Mouse (Mus musculus) A20 (cell line): ENCODE data around the gene Cers5.
"Not testable (repeated sequence)": the region's sequence is repeated elsewhere in the genome, so short reads cannot be mapped to it uniquely, and the experiment has no call there.

Experiments
- DNase-seq: peaks from one replicate; pipeline ENCODE4 v3.0.0-alpha.2; 2011; ENCODE audit warnings: low read depth, low spot score

Gene Cers5

DNA sequence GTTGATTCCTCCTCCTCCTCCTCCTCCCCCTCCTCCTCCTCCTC lies at the start of gene Cers5:
Cers5 (minus strand) TSS at position 5 of the 44 bp plus-strand sequence.
- not testable (repeated sequence) for DNase-seq

DNA sequence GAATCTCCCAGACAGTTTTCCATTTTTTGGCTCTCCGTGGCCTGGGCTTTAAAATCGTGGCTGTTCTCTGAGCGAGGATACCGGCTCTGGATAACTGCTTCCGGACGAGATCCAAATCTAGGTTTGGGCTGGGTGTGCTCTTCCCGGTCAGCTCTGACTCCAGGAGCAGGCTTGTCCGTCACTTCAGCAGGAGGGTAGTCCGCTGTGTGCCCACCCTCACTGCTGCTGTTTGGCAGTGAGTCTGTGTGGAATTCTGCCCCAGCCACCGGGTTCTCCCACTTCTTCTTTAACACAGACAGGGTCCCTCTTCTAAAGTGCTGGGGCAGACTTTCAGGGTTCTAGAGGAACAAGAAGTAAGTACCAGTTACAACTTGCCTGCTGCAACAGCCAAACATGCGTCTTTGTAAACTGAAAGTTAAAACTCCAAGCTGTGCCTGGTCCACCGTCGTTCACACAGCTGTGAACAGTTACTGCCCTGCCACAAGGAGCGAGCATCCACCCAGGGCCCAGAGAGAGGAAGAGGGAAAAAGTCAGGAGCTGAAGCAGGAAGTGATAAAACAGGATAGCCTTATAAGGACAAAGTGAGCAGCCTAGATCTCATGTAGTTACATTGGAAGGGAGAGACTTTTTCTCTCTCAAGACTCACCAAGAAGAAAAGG lies 47.1 kb upstream of the Cers5 start:
- DNase-seq = peak; percentile 69

DNA sequence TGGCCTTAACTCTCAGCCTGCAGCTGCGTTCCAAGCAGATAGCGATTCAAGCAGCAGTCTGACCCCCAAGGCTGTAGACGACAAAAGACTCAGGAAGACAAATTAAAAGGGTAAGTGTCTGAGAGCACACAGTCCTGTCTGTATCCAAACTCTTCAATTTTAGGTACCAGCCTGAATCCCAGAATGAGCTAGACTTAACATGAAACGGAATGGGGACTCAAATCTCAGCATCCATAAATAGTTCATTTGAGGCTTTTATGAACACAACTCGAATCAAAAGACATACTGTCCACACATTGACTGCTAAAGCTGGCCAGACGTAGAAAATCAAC lies 46.4 kb upstream of the Cers5 start:
- DNase-seq = no peak

DNA sequence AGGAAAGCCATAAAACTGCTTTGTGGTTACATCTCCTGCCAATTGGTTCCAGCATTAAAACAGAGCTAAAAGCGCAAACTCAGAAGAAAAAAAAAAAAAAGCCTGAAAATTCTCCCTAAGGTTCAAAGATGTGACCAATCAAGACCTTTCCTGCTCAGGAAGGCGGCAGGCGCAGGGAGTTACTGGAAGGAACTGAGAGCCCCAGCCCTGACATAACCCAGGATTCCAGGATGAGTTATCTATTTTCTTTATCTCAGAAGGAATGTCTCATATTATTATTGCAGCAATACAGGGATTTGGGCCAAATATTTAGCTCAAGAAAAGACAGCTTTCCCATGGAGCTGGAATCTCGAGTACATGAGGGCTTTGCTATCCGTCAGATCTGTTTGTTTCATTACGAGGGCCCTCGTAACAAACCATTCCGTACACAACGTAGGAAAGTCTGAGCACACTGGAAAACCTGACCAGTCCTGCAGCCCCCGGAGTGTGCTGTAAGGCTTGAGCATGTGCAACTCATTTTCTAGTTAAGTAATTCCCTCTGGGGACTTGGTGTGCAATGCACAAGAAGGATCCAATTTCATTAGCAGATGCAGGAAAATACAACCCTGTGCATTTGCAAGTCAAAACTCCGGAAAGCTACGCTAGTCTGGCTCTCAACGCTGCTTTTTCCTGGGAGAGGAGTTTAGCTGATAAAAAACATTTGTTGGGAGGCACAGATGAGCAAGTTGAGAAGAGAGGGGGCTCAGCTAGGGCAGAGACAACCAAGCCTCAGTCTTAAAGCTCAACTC lies 45.8 kb upstream of the Cers5 start:
- peak; percentile 55 for DNase-seq

DNA sequence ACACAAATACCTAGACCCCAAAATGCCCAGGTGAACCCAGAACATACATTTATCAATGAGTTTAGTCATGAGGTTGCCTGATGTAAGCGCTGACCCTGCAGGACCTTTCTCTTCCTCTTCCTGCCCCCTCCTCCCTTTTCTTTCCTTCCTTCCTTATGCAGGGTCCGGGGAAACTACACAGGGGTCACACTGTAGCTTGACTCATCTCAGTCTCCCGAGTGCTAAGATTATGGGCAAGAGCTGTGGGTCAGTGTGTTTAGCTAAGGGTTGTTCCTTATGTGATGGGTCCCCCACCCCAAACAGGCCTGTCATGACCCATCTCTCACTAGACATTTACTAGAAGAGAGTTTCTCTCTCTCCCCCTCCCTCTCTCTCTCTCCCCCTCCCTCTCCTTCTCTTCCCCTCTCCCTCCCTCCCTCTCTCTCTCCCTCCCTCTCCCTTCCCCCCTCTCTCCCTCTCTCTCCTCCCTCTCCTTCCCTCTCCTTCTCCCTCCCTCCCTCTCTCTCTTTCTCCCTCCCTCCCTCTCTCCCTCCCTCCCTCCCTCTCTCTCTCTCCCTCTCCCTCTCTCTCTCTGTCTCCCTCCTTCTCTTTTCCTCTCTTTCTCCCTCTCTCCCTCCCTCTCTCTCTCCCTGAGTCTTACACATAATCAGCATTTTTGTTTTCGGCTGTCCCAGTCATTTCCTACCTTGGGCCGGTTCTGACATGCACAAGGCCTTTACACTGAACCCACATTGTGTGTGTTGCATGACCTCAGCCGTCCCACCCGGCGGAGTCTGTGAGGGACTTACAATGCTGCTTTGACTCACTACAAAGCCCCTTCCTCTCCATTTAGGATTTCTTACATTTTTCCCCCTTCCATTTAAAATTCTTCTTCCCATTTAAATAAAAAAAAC lies 44.9 kb upstream of the Cers5 start:
- DNase-seq = no peak

DNA sequence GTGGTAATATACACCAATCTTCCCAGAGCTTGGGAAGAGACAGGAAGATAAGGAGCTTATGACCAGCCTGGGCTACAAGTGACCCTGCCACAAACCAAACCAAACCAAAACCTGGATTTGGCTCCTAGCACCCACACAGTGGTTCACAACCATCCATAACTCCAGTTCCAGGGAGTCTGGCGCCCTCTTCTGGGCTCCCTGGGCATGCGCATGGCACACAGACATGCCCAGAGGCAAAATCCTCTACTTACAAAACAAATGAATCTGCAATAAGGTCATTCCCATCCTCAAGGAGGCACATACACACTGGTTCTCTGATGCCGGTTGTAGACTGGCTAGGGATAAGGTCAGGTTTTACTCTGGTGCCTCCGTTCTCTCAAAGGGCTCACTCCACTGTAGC lies 43.3 kb upstream of the Cers5 start:
- DNase-seq = no peak

DNA sequence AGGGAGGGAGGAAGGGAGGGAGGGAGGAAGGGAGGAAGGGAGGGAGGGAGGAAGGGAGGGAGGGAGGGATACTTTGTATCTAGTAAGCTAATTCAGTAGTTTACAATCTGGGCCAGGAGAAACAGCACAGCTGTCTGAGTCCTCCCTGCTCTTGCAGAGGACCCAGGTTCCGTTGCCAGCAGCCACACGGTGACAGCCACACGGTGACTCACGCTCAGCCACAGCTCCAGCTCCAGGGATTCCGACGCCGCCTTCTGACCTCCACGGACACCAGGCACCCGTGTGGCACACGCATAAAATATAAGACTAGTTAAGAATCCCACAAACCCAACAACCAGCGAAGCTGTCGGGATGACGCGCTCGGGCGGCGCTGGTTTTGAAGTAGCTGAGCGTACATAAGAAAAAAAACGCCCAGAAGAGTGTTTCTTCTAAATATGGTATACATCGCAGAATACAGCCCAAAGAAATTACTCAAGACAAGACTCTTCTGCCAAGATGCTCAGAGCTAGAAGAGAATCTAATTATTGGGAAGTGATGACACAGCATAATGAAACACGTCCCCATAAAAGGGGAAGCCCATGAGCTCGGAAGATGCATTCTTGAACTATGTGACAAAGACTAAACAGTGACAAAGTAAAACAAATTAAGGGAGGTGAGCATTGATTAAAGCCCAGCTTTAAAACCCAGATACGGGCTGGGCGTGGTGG lies 42.0 kb upstream of the Cers5 start:
- peak; percentile 32 for DNase-seq

DNA sequence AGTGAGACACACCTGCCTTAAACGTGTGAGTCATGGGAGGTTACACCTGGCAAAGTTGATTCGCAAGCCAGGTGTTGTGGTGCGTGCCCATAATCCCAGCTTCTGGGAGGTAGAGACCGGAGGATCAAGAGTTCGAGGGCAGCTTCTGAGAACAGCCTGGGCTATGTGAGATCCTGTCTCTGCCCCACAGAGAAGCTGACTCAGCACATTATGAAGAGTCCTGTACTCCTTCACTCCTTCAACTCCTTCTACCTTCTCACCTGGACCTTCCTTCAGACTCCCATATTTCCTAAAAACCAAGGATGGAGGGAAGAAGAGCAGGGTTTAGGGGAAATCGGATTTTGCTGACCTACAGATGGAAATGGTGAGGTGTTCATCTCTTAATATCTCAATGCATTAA lies 41.0 kb upstream of the Cers5 start:
- DNase-seq = no peak

DNA sequence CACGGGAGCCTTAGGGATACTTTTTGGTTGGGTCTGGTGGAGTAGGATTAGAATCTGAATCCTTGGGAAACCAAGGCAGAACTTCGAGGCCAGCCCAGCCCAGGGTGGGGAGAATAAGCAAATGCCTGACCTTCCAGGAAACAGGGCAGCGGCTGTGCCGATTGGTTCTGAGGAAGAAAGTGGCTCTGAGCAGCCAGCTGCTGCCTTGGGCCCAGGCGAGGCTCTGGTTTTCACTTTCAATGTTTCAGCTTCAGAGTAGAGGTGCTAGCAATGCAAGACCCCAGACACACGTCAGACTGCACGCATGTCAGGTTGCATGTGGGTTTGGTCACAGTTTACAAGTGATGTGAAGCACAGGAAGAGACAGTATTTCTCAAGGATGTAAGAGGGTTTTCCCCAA lies 39.4 kb upstream of the Cers5 start:
- DNase-seq = peak; percentile 72

DNA sequence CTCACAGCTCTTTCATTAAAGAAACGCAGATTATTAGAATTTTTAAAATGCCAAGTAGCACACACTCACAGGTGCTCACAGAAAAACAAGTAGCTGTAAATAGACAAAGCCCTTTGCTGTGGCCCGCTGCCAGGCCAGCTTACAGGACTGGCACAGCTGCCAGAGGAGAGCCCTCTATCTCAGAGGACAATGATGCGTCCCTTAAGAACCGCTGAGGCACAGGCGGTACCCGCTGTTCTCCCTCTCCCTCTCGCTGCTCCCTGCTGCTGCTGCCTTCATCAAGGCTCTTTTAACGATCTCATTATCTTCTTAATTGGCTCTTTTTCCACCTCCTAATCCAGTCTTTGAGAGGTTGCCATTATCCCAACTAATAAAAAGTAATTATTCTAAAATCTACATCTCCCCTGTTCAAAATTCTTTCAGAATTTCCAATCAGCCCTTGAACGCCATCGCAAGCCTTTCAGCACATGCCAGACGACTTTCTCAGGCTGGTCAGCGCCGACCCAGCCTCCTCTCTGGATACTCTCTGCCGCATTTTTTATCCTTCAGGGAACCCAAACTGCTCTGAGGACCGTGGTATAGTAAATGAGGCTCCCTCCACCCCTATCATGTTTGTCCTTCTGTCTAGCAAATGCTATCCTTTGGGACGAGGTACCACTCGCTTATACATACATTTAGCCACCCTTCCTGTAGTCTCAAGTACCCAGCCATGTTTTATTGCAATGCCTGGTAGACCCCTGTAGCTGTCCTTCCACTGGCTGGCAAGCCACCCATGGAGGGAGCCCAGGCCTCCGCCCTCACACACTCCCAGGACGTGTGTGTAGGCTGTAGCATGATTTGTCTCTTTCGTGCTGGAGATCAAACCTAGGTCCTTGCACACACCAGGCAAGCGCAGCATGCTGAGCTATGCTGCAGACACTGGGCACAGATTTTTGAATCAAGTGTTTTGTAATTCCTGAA lies 35.4 kb upstream of the Cers5 start:
- DNase-seq = no peak

DNA sequence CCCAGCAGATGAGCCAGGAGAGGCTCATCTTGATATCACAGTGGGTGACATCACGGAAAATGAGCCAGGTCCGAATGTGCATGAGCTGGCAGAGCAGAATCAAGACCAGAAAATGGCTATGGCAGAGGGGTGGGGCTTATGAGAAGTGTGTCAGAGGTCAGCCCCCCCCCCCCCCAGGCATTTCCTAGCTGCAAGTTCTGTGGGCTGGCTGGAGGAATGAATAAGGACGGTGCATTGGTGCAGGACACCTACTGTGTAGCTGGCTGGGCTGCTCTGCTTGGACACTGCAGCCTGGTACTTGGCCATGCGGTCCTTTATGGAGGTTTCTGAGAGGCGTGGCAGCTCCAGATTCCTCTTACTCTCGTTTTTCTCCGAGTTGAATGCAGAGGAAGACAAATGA lies 33.5 kb upstream of the Cers5 start:
- peak; percentile 24 for DNase-seq

DNA sequence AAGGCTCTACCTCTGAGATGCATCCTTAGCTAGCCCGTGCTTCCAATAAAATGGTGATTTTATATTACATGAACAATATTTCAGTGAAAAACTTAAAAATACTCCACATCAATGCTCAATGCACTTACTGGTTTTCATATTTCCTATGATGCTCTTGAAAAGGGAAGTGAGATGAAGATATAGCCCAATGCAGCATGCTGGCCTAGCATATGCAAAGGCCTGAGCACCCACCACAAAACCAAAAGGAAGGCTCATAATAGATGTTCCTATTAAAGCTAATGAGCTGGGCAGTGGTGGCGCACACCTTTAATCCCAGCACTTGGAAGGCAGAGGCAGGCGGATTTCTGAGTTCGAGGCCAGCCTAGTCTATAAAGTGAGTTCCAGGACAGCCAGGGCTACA lies 33.0 kb upstream of the Cers5 start:
- peak; percentile 56 for DNase-seq

DNA sequence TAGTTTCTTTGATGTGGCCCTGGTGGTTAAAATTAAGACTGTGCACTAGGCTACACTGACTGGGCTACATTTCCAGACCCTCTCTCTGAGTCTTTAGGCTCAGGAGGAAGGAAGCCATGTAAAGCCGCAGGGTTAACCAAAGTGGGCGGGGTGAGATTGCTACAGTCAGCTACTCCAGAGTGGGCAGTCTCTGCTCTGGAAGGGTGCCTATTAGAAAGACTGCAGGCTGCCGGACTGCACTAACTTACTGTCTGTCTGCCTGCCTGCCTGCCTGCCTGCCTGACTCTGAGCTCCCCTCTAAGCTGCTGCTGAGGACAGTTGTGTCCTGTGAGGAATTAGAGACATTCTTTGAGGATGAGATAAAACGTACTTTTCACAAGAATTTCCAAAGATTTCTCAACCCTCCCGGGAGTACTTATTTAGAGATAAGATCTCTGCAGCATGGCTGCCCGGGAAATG lies 30.5 kb upstream of the Cers5 start:
- DNase-seq = no peak

DNA sequence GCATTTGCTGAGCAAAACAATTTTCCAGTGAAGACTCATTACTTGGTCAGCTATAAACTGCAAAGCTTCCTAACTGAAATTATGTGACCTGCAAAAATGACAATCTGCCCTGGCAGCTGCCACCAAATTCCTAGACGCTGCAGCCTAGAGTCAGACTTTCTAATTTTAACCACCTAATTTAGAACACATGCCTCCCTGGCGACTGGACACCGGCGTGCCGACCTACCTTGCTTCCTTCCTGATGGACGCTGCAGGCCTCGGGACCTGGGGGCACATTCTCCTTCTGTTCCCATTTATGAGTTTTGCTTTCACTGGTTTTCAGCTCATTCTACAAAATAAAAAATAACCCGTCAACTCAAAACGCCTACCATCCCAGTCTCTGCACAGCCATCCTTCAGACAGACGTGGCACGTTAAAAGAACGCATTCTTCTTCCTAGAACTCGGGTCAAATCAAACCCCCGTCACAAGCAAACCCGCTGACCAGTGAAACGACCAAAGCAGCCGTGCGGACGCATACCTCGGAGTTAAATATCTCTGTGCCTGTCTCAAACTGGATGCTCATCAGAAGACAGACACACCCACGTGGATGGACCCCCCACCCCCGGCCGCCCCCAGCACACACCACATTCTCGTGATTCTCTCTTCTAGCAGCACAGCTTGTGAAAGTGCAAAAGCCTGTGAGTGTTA lies 29.3 kb upstream of the Cers5 start:
- DNase-seq = no peak

DNA sequence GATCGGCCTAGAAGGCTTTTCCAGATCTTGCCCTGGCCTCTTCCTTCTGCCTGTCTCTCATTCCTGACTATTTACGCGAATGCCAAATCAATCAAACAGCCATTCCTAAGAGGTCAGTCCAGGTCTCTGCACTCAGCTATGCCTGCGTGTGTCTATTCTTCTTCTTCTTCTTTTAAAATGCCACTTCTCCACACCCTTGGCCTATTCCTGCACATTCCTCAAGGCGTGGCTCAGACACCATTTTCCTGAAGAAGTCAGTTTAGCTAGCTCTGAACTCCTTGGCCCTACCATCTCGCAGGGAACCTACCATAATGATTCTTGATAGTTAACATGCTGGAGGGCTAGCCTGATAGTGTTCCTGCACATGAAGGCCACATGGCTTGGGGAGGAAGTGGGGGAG lies 27.0 kb upstream of the Cers5 start:
- no peak for DNase-seq

DNA sequence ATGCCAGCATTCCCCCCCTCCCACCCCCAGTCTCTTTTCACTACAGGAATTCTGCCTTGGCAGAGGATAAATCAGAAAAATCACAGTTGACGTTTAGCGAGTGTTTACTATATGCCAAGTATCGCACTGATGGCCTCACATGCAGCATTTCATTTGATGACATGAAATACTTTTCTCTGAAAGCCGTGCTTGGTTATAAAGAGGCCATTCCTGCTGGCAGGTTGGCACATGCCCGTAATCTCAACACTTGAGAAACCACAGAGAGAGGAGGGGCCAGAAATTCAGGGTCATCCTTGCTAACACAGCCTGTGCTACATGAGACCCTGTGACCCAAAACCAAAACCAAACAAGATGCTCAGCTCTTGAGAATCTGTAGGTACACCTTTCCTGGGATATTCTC lies 25.2 kb upstream of the Cers5 start:
- DNase-seq = no peak

DNA sequence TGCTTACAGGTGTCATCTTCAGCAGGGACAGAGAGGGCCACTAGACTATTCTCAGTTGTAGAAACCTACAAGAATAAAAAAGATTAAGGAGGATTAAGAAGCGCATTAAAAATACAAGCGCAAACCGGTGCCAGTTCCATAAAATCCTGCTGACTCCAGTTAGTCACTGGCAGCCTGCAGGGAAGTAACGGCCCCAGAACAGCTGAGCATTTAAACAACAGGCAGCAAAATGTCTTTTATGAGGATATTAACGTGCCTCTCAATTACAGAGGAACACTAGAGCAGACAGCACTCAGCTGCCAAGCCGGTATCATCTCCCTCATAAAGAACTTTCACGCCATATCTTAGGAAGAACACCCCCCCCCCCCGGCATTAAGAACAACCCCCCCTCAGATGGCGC lies 24.1 kb upstream of the Cers5 start:
- DNase-seq = no peak

DNA sequence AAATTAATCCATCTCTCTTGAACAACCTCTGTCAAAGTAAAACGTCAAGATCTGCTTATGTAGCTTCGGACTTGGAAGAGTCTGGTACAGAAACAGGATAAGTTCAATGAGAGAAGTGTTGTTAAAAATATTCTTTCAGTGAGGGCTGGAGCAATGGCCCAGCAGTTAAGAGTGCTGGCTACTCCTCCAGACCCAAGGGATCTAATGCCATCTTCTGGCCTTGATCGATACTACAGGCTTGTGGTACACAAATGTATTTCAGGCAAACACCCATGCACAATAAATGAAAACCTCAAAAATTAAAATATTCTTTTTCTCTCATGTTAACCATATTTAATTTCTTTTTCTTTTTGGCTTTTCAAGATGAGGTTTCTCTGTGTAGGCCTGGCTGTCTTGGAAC lies 23.4 kb upstream of the Cers5 start:
- DNase-seq = peak; percentile 66

DNA sequence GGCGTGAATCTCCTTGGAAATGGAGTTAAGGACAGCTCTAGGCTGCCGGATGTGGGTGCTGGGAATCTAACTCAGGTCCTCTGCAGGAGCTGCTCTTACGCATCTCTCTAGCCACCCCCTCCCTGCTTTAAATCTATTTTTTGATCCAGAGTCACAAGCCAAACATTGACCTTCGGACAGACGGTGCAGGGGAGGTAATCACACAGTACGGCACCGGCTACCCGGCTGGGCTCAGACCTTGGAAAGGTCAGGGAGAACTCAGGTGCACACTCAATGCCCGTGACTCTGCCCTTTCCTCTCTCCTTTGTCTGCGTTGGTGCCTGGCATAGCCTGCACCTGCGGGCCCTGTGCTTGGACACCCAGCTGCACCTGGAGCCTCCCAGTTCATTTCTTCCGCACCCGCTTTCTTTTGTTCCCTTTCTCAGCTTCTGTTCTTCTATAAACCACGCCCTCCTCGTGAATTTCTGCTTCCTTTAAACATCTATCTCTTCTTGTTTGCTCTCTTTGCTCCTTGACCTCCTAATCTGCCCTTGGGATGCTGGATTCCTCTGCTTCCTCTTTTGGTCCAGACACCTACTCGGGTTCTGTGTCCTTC lies 19.6 kb upstream of the Cers5 start:
- DNase-seq = no peak

DNA sequence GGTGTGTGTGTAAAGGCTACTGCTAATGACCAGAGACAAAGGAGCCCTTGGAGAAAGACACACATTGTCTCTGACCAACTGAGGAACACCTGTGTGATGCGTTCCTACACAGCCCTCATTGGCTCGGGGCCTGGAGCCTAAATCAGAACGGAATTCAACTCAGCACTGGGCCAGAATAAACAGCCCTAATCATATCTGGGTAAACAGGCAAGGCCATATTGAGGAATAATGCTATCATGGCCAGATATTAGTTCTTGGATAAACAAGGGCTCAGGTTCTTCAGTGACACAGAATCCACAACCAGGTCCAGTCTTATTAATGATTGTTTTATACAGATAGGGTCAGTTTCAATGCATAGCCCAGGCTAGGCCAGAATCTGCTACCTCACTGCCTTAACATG lies 18.3 kb upstream of the Cers5 start:
- DNase-seq = no peak
